Mouse (Mus musculus): ENCODE measurements around the gene Col4a3bp. TPM values are rescaled to one million over a fixed set of nuclear protein-coding genes. Genes with fewer than 3 reads are reported as not detected.

Gene Col4a3bp
- total and polyA plus RNA-seq, 2 experiments, result 8.1 to 29.9 TPM

DNA sequence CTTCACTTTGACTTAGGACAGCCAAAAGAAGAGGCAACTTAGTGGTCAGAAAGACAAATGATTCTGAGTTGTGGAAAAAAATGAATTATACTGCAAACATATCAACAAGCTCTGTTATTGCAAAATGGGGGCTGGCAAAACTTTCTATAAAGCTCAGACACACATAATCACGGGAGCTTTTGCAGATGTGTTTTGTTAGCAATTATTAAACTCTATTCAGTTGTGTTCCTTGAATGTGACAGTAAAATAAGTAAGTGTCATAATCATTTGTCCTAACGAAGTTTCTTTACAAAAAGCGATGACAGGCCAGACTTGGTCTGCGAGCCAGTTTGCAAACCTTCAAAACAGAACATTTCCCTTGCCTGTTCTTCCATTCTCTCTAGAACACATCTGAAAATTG is 34.9 kb upstream of the Col4a3bp start:
- WGBS, result 93% methylated on average over 4 of the region's 4 CpGs
- H3K27me3 ChIP-seq (ENCODE audit: control insufficient read depth, insufficient read depth, low read length), result no peaks in the 10 kb centered on the region
- H3K27ac ChIP-seq (replicated peaks; ENCODE audit: insufficient read depth, low read depth, low read length), result no peak overlapping the region
- TF ChIP-seq CTCF (IDR thresholded peaks at IDR 0.05; ENCODE audit: low read depth, low read length) (no peak), POLR2A (IDR thresholded peaks at IDR 0.05; ENCODE audit: extremely low read depth, insufficient read depth, low read length) (no peak)
- H3K4me1 ChIP-seq (ENCODE audit: control insufficient read depth, insufficient read depth, low read length), result no peaks in the 10 kb centered on the region
- no peak overlapping the region for H3K9ac ChIP-seq (ENCODE audit: low read depth, low read length)
- no peak for DNase-seq (ENCODE audit: extremely low read depth, low read depth, low spot score)
- no peaks in the 10 kb centered on the region for H3K79me2 ChIP-seq (ENCODE audit: control insufficient read depth, insufficient read depth, low read length)
- 0 out of 2 replicates have a peak, but pooled peaks cover 7% of the 10 kb centered on the region for H3K36me3 ChIP-seq (ENCODE audit: control insufficient read depth, insufficient read depth, low read length)
- H3K4me3 ChIP-seq (ENCODE audit: insufficient read depth, low read depth, low read length), result no peak overlapping the region

DNA sequence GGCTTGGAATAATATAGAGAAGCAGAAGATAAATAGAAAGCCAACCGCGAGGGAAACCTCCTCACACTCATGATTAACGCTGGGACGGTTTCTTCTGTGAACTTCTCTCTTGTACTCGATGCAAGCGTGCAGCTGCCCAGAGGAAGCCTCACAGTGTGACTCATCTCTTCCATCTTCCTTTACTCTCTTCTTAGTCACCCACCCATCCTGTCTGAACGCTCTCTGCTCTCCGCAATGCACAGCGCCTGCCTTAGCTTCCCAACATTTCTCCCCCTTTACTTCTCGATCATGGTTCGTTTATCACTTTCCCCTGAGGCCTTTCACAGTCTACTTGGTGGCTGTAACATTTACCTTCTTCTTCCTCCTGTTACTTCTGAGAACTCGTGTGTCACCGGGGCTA is 31.8 kb upstream of the Col4a3bp start:
- TF ChIP-seq CTCF (IDR thresholded peaks at IDR 0.05; ENCODE audit: low read depth, low read length) (no peak), POLR2A (IDR thresholded peaks at IDR 0.05; ENCODE audit: extremely low read depth, insufficient read depth, low read length) (no peak)
- Histone ChIP-seq H3K27me3 (ENCODE audit: control insufficient read depth, insufficient read depth, low read length) (no peaks in the 10 kb centered on the region), H3K27ac (replicated peaks; ENCODE audit: insufficient read depth, low read depth, low read length) (no peak overlapping the region), H3K4me1 (ENCODE audit: control insufficient read depth, insufficient read depth, low read length) (no peaks in the 10 kb centered on the region), H3K36me3 (ENCODE audit: control insufficient read depth, insufficient read depth, low read length) (peaks cover 8% of the 10 kb centered on the region; the same call in 1 of the 2 replicates), H3K79me2 (ENCODE audit: control insufficient read depth, insufficient read depth, low read length) (no peaks in the 10 kb centered on the region), H3K4me3 (ENCODE audit: insufficient read depth, low read depth, low read length) (no peak overlapping the region), H3K9ac (ENCODE audit: low read depth, low read length) (no peak overlapping the region)
- 81% methylated on average over 13 of the region's 13 CpGs for WGBS
- DNase-seq (ENCODE audit: extremely low read depth, low read depth, low spot score), result no peak

- WGBS, result 55% methylated on average over 1 of the region's 1 CpGs
- H3K27ac ChIP-seq (replicated peaks; ENCODE audit: insufficient read depth, low read depth, low read length), result no peak overlapping the region
- no peak overlapping the region for H3K4me3 ChIP-seq (ENCODE audit: insufficient read depth, low read depth, low read length)
- H3K36me3 ChIP-seq (ENCODE audit: control insufficient read depth, insufficient read depth, low read length), result peaks cover 8% of the 10 kb centered on the region; the same call in 1 of the 2 replicates
- no peaks in the 10 kb centered on the region for H3K27me3 ChIP-seq (ENCODE audit: control insufficient read depth, insufficient read depth, low read length)
- TF ChIP-seq CTCF (IDR thresholded peaks at IDR 0.05; ENCODE audit: low read depth, low read length) (no peak), POLR2A (IDR thresholded peaks at IDR 0.05; ENCODE audit: extremely low read depth, insufficient read depth, low read length) (no peak)
- no peak for DNase-seq (ENCODE audit: extremely low read depth, low read depth, low spot score)
- H3K4me1 ChIP-seq (ENCODE audit: control insufficient read depth, insufficient read depth, low read length), result no peaks in the 10 kb centered on the region
- no peaks in the 10 kb centered on the region for H3K79me2 ChIP-seq (ENCODE audit: control insufficient read depth, insufficient read depth, low read length)
- H3K9ac ChIP-seq (ENCODE audit: low read depth, low read length), result no peak overlapping the region
Measured at GRCm38 (mm10) chr13:96511262-96511661, 31.2 kb upstream of the Col4a3bp start.

DNA sequence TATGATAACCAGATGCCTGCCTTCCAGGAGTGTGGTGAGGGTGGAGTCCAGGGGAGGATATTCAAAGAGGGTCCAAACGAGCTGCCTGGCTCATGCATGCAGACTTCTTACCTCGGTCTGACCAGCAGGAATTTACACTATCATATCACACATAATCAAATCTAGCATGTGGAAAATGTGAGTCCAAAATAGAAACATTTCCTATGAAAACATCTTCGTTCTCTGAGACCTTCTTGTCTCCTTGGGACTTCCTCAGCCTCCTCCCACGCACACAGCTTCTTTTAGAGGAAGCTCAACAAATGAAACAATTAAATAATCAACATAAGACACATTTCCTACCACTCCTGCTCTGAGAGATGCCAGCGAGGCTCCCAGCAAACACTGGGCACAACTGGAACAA is 30.5 kb upstream of the Col4a3bp start:
- Histone ChIP-seq H3K4me1 (ENCODE audit: control insufficient read depth, insufficient read depth, low read length) (no peaks in the 10 kb centered on the region), H3K79me2 (ENCODE audit: control insufficient read depth, insufficient read depth, low read length) (no peaks in the 10 kb centered on the region), H3K4me3 (ENCODE audit: insufficient read depth, low read depth, low read length) (no peak overlapping the region), H3K27ac (replicated peaks; ENCODE audit: insufficient read depth, low read depth, low read length) (no peak overlapping the region), H3K36me3 (ENCODE audit: control insufficient read depth, insufficient read depth, low read length) (peaks cover 8% of the 10 kb centered on the region; the same call in 1 of the 2 replicates), H3K27me3 (ENCODE audit: control insufficient read depth, insufficient read depth, low read length) (no peaks in the 10 kb centered on the region), H3K9ac (ENCODE audit: low read depth, low read length) (no peak overlapping the region)
- TF ChIP-seq POLR2A (IDR thresholded peaks at IDR 0.05; ENCODE audit: extremely low read depth, insufficient read depth, low read length), result no peak
- no peak for TF ChIP-seq CTCF (IDR thresholded peaks at IDR 0.05; ENCODE audit: low read depth, low read length)
- DNase-seq (ENCODE audit: extremely low read depth, low read depth, low spot score), result no peak
- 83% methylated on average over 5 of the region's 5 CpGs for WGBS

- TF ChIP-seq POLR2A (IDR thresholded peaks at IDR 0.05; ENCODE audit: extremely low read depth, insufficient read depth, low read length) (no peak), CTCF (IDR thresholded peaks at IDR 0.05; ENCODE audit: low read depth, low read length) (no peak)
- Histone ChIP-seq H3K79me2 (ENCODE audit: control insufficient read depth, insufficient read depth, low read length) (no peaks in the 10 kb centered on the region), H3K36me3 (ENCODE audit: control insufficient read depth, insufficient read depth, low read length) (peaks cover 2% of the 10 kb centered on the region; the same call in 1 of the 2 replicates), H3K4me3 (ENCODE audit: insufficient read depth, low read depth, low read length) (no peak overlapping the region), H3K9ac (ENCODE audit: low read depth, low read length) (no peak overlapping the region), H3K27me3 (ENCODE audit: control insufficient read depth, insufficient read depth, low read length) (no peaks in the 10 kb centered on the region), H3K4me1 (ENCODE audit: control insufficient read depth, insufficient read depth, low read length) (no peaks in the 10 kb centered on the region), H3K27ac (replicated peaks; ENCODE audit: insufficient read depth, low read depth, low read length) (no peak overlapping the region)
- 88% methylated on average over 5 of the region's 5 CpGs for WGBS
- DNase-seq (ENCODE audit: extremely low read depth, low read depth, low spot score), result no peak
Measured at GRCm38 (mm10) chr13:96514154-96514942, 28.1 kb upstream of the Col4a3bp start.

DNA sequence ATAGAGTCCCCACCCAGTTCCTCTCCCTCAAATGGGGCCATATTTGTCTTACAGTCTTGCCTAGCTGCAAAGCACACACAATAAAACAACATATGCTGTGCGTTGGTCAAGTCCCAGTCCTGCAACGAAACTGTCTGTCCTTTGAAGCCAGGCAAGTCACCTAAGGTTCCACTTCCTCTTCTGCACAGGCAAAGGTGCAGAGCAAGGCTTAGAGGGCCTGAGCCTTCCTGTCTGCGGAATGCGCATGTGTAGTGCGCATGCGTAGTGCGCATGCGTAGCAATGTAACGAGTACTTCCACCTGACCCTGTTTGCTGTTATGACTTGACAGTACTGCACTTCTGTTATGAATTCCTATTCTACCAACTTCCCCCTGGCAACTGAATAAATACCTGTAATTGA is 26.2 kb upstream of the Col4a3bp start:
- TF ChIP-seq CTCF (IDR thresholded peaks at IDR 0.05; ENCODE audit: low read depth, low read length) (no peak), POLR2A (IDR thresholded peaks at IDR 0.05; ENCODE audit: extremely low read depth, insufficient read depth, low read length) (no peak)
- no peak overlapping the region for H3K4me3 ChIP-seq (ENCODE audit: insufficient read depth, low read depth, low read length)
- H3K36me3 ChIP-seq (ENCODE audit: control insufficient read depth, insufficient read depth, low read length), result peaks cover 2% of the 10 kb centered on the region; the same call in 1 of the 2 replicates
- H3K79me2 ChIP-seq (ENCODE audit: control insufficient read depth, insufficient read depth, low read length), result no peaks in the 10 kb centered on the region; the same call in 1 of the 2 replicates
- 94% methylated on average over 9 of the region's 9 CpGs for WGBS
- H3K27ac ChIP-seq (replicated peaks; ENCODE audit: insufficient read depth, low read depth, low read length), result no peak overlapping the region
- no peak overlapping the region for H3K9ac ChIP-seq (ENCODE audit: low read depth, low read length)
- H3K4me1 ChIP-seq (ENCODE audit: control insufficient read depth, insufficient read depth, low read length), result no peaks in the 10 kb centered on the region
- H3K27me3 ChIP-seq (ENCODE audit: control insufficient read depth, insufficient read depth, low read length), result no peaks in the 10 kb centered on the region
- no peak for DNase-seq (ENCODE audit: extremely low read depth, low read depth, low spot score)
